Mouse (Mus musculus) ES-E14 (cell line): ENCODE data around the gene Fbxo6.

ENCODE experiments used
- CHD2 ChIP-seq: IDR thresholded peaks from 2 replicates; pipeline ENCODE4 v1.6.1; 2014; ENCODE audit warnings: mild to moderate bottlenecking, low read depth, low read length, inconsistent platforms
- HCFC1 ChIP-seq: IDR thresholded peaks from 2 replicates; pipeline ENCODE4 v1.6.1; 2012; ENCODE audit warnings: low read length, inconsistent platforms, borderline replicate concordance; ENCODE audit not compliant: insufficient read depth
- MAFK ChIP-seq: IDR thresholded peaks from 2 replicates; pipeline ENCODE4 v1.6.1; 2014; ENCODE audit warnings: mild to moderate bottlenecking, low read depth, low read length, inconsistent platforms; ENCODE audit not compliant: insufficient read depth

GRCm38 (mm10) chr4:148143721-148144120 is 8.2 kb downstream of the Fbxo6 start:
- TF ChIP-seq HCFC1 = no peak
- no peak for TF ChIP-seq MAFK
- no peak for TF ChIP-seq CHD2
